Mouse (Mus musculus) WW6 (cell line): Measurements from ENCODE around the gene Acacb.

Source experiments
- DNase-seq: peaks from one replicate; pipeline ENCODE4 v3.0.0-alpha.2; 2013; ENCODE audit warnings: low read depth, low spot score

Acacb gene

DNA sequence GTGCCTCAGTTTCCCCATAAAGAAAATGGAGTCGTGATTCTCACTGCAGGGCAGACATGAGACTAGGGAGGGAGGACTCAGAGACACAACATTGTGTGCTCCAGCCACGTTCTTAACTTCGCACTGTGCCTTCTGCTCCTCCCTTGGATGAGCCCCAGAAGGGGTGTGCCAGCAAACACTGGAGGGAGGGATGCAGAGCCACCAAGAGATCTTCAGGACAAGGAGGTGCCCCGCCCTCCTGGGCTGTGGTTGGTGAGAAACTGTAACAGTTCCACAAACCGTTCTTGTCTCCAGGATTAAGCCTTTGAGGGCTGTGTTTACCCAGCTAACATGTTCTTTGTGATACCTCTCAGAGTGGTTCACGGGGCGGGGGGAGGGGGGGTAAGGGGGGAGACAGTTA lies 122.3 kb downstream of the Acacb start:
- no peak for DNase-seq

DNA sequence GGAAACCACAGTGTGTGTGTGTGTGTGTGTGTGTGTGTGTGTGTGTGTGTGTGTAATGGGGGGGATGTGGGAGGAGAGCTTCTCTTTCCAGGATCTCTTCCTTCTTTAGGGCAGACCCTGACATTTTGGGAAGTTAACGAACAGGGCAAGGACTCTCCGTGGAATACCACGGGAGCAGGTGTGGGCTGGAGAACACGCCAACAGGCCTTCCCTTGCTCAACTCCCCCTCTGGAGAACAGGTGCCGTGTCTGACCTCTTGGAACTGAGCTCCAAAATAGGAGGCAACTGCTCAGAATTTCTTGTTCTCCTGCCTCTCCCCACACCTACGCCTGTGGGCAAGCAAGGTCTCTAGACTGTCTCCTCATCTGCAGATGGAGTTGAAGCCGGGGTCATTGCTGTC lies 123.2 kb downstream of the Acacb start:
- DNase-seq: no peak

DNA sequence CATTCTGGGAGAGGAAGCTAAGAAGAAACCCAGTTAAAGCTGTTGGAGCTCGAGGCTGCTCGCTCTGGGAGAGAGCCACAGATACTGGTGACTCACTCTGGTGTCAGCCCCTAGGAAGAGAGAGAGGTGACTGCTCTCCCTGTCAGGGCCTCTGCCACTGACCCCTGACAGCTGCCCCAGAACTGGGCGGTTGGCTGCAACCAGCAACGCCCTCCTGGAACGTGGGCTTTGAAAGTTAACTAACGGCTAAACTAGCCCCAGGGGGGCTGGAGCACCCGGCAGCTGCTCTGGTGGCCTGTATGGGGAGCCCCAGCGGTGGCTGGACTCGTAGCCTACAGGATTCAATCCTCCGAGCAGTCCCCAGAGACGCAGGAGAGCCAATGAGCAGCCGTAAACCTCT lies 123.6 kb downstream of the Acacb start:
- DNase-seq: no peak

DNA sequence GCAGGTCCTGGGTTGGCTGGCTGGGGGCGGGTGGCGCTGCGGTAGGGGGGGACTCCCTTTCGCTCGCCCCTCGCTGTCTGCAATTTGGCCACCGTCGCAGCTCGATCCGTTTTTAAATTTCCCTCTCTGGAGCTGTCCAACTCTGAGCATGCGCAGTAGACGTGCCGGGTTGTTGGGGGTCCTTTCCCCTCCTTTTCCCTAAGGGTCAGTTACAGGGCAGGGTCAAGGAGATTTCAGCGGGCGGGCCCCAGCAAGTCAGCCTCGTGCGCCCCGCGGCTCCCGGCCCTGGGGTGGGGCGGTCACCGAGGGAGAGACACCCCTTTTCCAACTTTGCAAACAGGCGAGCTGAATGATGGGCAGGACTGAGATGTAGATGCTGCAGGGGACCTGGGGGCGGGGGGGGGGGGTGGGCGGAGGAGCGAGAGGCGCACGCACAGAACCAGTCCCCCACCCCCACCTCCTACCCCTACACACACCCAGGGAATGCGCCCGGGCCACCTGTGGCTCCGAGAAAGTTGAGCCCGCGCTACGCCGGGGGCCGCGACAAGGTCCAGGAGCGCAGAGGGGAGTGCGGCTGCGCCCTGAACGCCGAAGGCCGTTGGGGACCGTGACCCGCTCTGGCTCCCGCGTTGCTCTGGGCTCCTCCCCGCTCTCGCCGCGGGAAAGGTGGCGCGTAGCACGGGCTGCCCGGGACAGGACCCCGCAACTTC lies 127.5 kb downstream of the Acacb start, which contains the start of gene Foxn4:
Gene Foxn4 (minus strand): TSS at position 115 of the 710 bp plus-strand sequence.
- no peak for DNase-seq

DNA sequence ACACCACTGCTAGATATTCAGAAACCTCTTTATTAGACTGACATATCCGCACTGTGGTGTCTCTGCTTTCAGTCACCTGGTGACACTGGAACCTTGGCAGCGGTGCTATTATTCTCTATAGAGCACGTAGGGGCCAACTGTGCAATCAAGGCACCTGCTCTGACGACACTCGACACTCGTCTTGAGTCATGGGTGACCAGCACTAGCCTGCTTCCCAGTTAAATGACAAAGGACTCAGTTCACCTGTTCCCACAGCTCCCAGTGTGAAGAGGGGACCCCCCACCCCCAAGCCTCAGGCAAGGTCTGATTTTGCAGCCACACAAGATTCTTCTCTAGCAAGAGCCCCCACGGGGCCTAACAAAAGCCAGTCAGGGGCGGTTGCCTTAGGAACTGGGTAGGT lies 129.0 kb downstream of the Acacb start:
- DNase-seq: no peak

DNA sequence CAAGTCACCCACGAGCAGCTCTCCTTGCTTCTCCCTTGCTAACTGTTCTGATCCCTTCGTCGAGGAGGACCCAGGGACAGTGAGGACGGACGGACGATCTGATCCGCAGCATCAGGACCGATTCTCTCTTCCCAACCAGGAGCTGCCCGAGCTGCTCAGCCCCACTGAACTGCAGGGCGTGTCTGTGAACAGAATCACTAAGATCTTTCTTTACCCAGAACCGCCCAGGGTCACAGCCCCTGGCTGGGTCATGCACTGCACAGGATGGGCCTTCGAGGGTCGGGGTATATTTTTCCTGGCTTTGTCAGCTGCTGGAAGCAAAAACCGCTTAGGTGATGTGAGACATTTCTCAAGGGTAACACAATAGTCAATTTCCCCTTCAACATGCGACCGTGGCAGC lies 129.7 kb downstream of the Acacb start:
- DNase-seq: no peak

DNA sequence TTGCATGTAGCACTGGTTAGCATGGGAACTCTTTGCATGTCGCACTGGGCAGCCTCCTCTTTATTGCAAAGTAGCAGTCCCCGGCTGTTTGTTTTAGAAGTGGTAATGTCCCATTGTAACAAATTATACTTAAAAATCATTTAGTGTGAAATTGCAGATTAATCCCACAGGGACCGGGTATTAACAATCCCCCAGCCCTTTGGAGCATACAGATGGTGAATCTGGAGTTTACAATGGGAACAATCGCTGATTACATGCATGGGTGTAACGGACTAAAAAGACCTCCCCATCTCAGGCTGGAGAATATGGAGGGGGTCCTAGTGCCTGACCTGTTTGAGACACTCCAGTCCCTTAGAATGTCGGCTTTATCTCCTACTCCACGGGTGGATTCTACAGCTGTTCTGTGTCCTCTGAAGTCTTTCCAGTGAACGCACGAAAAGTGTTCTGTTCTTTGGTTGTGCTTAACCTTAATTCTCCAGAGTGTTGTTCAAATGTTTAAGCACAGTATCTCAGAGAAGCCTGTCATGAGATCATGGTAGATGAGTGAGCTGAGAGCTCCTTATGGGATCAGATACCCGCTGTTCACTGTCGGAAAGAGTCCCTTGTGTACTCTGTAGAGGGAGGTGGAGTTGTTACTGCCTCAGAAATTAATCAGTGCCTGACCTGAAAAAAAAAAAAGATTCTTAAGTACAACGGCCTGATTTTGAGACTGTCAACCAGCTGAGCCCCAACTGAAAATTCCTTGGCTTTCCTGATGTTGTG lies 133.2 kb downstream of the Acacb start:
- DNase-seq: no peak

DNA sequence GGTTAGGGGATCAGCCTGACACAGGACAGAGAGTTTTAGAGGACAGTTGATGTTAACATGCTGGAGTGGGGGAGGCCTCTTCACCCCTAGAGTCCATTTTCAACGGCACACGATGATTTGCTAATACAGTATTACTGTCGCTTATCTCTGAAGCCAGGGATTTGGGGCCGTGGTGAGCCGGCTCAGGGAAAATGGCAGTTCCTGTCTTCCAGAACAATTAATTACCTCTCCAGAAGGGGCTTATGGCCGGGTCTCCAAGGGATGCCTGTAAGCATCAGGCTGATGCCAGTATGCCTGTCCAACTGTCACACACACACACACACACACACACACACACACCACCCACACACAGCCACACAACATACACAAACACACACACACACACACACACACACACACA lies 136.0 kb downstream of the Acacb start:
- no peak for DNase-seq

DNA sequence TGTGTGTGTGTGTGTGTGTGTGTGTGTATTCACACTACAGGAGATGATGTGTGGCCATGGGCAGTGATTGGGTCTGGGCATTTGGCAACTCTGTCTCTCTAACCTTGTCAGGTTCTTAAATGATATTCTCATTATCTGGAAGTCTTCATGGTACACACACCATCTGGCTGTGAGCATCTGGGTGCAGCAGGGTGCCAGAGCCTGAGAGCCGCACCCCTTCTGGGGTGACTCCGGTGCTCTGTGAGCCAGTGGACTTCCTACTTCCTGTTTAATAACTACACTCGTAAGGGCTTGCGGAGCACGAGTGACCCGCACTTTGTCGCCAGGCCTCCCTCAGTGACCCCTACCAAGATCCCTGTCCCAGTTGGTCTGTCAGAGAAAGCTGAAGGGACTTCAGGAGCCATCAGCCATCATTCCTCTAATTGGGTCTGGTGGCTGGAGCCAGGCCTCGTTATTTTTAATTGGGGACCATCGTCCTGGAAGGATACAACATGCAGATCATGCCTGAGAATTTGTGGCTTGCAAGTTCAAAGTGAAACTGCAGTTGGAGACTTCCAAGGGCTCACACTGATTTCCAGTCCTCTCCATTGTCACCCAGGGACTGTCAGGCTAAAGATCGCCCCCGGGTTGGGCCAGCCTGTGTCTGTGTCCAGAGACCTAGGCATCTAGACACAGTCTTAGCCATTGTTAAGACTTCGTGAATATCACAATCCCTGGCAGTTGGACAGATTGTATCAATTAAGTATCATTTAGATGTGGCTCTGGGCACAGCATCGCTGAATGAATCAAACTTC lies 138.5 kb downstream of the Acacb start:
- no peak for DNase-seq

DNA sequence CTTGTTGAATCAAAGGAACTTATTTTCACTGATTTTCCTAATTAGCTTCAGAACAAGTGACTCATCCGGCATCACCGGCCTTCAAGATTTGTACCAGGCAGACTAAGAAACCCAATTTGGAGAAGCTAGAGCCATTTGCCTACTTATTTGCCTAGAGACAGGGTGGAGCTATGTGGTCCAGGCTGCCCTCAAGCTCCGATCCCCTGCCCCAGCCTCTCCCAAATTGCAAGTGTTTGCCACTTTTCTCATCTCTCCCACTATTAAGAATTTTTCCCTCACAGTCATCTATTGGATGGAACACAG lies 139.0 kb downstream of the Acacb start:
- no peak for DNase-seq

DNA sequence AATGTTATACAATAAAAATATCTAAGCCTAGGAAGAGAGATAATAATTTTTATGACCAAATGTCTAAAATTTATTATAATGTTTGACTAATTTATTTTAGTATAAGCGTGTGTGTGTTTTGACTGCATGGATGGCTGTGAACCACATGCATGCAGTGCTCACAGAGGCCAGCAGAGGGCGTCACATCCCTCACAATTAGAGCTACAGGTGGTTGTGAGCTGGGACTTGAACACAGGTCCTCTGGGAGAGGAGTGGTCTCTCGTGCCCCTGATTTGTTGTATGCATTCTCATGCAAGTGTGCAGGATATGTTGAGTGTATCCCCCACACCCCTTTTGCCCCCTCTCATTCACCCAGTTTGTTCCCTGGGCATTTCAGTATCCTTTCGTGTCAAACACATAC lies 139.8 kb downstream of the Acacb start:
- no peak for DNase-seq

DNA sequence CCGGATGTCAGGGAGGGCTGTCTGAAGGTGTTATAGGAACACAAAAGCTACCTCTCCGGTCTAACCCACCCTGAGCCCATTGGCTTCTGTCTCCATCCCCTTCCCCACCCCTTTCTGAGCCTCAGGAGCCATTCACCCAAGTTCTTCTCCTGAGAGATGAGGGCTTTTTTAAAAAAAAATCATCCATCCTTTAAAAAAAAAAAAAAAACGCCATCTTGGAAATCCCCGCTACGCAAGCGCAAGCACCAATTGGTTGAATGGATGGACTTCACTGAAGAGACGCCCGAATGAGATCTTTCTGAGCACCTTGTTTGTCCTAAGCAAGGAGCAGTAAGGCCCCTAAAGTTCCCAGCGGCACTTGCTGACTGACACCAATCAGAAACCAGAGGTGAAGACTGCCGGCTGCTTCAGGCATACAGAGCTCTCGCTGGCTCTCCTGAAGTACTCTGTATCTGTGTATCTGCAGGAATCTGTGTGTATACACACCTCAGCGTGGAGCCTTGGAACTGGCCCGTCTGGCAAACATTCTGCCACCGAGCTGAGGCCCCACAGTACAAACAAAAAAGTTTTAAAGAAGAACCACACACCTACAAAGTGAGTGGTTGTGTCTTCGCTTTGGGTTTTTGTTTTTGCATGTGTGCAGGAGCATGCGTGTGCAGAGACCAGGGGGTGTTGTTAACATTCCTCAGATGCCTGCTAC lies 140.7 kb downstream of the Acacb start:
- no peak for DNase-seq

DNA sequence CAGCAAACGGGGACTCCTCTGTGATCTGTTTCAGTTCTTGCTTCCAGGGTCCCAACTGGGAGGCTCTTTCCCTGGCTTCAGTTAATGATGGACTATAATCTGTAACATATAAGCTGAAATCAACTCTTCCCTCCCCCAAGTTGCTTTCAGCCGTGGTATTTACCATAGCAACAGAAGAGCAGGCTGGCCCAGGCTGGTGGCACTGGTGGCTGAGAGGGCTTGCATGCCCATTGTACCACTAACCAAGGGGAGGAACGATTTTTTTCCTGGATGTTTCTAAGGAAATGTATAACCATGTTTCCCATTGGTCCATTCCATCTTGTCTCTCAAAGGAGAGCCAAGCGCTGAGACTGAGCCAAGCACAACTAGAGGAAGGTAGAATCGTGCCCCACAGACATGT lies 142.1 kb downstream of the Acacb start:
- DNase-seq: no peak

DNA sequence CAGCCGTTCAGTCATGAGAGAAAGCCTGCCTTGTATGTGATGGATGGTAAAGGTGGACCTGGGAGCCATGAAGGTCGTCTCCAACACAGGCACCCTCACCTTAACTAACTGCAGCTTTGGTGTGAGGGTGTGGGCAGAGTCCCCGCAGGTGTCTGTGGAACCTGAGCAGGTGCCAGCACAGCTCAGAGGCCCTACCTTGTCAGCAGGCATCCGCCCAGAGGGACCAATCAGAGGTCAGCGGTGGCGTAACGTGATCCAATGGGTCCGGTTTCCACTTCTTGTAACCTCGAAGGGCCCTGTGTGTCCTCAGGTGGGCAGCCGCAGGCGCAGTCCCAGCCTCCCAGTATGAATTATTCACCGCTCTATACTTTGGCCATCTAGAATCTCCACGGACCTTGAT lies 142.5 kb downstream of the Acacb start, which contains the start of gene Myo1h:
Gene Myo1h (plus strand): TSS at position 293 of the 400 bp plus-strand sequence.
- no peak for DNase-seq

DNA sequence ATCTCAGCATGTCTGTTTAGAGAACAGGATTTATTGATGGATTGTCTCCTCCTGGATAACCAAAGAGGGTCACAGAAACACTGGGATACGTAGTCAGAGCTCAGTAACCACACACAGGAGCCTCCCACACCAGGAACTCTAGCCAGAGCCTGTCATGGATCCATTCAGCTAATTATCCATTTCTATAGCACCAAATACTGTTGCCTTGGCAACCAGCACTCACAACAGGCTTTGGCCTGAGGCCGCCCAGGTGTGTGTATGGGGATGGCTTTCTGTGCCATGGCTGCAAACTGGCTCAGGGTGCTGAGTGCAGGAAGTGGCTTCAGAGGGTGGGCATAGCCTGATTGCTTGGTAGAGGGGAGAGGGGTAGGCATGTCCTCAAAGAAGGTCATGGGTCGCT lies 143.7 kb downstream of the Acacb start:
- DNase-seq: no peak

DNA sequence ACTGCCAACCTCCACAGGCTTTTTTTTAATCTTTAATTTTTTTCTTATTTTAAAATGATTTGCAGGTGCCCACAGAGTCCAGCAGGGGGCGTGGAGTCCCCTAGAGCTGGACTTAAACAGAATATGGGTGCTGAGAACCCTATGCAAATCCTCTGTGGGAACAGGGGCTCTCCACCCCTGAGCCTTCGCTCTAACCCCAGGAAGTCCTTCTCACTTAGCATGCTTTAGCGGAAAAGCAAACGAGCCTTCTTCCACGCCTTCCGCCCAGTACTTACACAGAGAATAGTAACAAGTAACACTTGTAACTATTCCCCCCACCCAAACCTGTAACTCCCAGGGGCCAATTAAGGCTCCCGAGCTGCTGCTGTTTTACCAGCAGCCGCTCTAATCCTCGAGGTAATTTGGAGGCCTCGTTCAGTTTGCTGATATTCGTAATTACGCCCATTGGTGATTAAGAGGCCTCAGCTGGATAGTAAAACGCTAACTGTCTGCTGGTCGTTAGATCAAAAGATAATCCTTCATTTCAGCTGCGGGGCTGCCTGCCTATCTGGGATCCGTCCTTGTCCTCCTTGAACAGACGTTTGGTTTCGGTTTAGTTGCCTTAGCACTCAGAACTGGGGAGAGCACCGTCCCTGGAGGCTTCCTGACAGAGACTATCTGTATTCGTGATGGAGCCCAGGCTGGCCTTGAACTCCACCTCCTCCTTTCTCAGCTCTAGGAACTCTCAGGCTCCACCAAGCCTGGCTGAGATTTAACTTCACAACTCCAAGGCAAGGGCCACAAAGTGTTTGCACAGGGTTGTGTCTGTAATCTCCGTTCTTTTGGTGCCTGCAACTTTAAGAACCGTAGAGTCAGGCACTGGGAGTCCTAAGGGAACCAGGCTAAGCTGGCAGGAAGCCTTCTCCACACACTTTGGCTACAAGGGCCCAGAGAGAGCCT lies 150.6 kb downstream of the Acacb start:
- no peak for DNase-seq

DNA sequence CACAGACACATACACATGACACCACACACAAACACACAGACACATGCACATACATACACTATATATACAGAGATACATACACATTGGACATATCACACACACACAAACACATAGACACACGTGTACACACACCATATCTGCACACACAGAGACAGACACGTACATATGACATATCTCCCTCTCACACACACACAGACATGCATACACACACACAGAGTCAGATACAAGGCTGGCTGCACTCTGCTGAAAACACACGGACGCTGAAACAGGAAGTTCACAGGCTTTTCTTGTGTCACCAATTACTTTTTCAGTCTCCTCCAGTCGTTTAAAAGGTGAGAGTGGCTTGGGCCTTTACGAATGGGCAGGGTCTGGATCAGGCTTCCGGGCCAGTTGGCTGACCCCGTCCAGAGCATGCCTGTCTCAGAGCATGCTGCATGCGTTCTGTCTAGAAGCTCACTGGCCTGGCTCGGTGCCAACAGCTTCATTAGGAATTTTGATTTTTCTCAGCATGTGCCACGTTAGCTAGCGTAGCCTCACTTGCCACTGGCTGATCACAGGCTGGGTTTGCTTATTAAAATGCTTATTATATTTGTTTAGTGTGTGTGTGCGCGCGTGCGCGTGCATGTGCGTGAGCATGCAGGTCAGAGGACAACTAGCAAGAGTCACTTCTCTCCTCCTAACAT lies 152.0 kb downstream of the Acacb start:
- no peak for DNase-seq

DNA sequence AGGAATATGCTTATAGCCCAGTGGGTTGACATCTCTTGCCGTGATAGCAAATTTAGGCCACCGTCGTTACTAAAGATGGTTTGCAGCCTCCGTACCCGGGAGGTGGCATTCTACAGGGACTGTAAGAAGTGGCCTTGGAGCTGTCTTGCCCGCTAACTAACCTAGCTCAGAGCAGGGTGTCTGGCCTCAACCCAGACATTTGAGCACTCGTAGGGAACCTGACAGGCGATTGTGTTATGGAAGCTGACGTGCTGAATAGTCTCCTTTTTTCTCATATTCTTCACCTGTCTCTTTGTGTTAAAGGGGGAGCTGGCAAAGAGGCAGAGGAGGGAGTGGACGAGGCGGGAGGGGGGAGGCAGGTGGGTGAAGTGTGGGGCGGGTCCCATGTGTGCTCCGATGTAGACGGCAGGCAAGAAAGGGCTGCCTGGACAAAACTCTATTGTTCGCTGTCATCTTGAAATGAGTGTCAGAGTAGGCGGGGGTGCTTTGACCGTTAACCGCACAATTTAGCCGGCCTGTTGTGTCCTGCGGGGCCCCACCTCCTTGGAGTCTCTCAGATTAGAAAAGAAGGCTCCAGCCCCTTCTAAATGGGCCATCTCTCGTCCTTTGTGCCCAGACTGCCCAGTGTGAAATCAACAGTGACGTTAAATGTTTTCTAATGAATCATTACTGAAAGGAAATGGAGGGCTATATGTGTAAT lies 153.0 kb downstream of the Acacb start:
- no peak for DNase-seq

DNA sequence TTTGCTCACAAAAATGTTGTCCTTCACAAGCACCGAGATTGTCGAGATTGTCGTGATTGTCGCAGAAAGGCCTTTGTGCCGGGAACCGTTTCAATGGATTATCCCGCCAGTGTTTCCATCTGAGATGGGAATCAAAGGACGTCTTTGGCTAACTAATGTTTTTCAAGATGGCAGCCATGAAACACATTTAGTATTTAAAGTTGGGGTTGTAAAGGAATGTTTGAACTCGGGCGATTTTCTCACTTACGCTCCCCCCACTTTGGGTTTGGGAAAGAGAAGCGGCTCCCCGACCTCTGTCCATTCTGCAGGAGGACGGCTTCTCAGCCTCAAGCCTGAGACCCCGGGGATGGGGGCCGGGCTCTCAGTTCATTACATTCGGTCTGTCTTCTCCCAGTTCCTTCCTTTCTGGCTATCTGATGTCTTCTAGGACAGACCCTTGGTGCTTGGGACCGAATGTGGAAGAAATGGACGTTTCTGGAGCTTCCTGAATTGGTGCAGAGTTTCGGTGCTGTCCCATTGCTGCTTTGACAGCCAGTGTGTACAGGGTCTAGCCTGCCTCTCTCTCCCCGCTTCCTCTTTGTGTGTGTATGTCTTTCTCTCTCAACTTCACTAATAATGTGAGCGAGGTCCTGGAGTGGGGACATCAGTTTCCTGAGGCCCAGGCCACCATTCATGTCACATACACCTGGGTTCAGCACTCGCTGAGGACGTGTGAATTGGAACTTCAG lies 153.7 kb downstream of the Acacb start:
- no peak for DNase-seq
